Mouse (Mus musculus) stomach, postnatal 0 days (tissue): ENCODE measurements around the gene Hcrtr2. TPM values are rescaled to one million over a fixed set of nuclear protein-coding genes. Genes with fewer than 3 reads are reported as not detected.

Experiments
- ATAC-seq: fragments of 200-750 bp; cut with Nextera tagmentation; 2 replicates; pipeline ENCODE4 v1.8.0; 2017; ENCODE audit not compliant: low FRiP score, low TSS enrichment
- DNase-seq: peaks from one replicate; pipeline ENCODE4 v3.0.0-alpha.2; 2016; ENCODE audit warnings: low spot score
- H3K27ac ChIP-seq: fragments of 300-500 bp; sonication (generic); replicated peaks from 2 replicates; pipeline ENCODE4 v1.5.1; 2014; ENCODE audit warnings: mild to moderate bottlenecking, control low read depth
- H3K27me3 ChIP-seq: fragments of 300-500 bp; sonication (generic); 2 replicates; pipeline ENCODE4 v1.6.1; 2014; ENCODE audit warnings: low read length; ENCODE audit not compliant: control insufficient read depth, insufficient read depth
- H3K36me3 ChIP-seq: fragments of 300-500 bp; sonication (generic); 2 replicates; pipeline ENCODE4 v1.6.1; 2014; ENCODE audit warnings: low read length, mixed read lengths; ENCODE audit not compliant: control insufficient read depth, insufficient read depth
- H3K4me1 ChIP-seq: fragments of 300-500 bp; sonication (generic); replicated peaks from 2 replicates; pipeline ENCODE4 v1.6.1; 2014; ENCODE audit warnings: antibody characterized with exemption; ENCODE audit not compliant: control insufficient read depth, insufficient read depth
- H3K4me2 ChIP-seq: fragments of 300-500 bp; sonication (generic); replicated peaks from 2 replicates; pipeline ENCODE4 v1.6.1; 2014; ENCODE audit warnings: low read depth, mild to moderate bottlenecking, control low read depth, moderate library complexity
- H3K4me3 ChIP-seq: fragments of 300-500 bp; sonication (generic); 2 replicates; pipeline ENCODE4 v1.5.1; 2014; ENCODE audit warnings: low read depth, low read length, control low read depth
- H3K9ac ChIP-seq: fragments of 300-500 bp; sonication (generic); 2 replicates; pipeline ENCODE4 v1.6.1; 2014; ENCODE audit warnings: mild to moderate bottlenecking, low read length, control low read depth, mixed read lengths
- H3K9me3 ChIP-seq: fragments of 300-500 bp; sonication (generic); 2 replicates; pipeline ENCODE4 v1.6.1; 2016; ENCODE audit warnings: low read length; ENCODE audit not compliant: control insufficient read depth
- CTCF ChIP-seq: IDR thresholded peaks from 2 replicates; pipeline ENCODE4 v1.5.1; 2016; ENCODE audit warnings: antibody characterized with exemption, low read depth, mild to moderate bottlenecking, moderate library complexity
- EP300 ChIP-seq: optimal IDR thresholded peaks from 2 replicates; pipeline ENCODE3; 2016; ENCODE audit warnings: antibody characterized with exemption
- polyA plus RNA-seq: library from polyadenylated mRNA; unstranded; fragments of >200 nt; fragmentation: Nextera tagmentation; extraction: Ambion mirVana; gene quantifications from 2 replicates; pipeline ENCODE4 v1.2.1, GENCODE M21; 2015

Hcrtr2 gene
- polyA plus RNA-seq, 1 experiment from 2014 or later = 0.04 TPM

GRCm38 (mm10) chr9:76179221-76179620, 144.4 kb downstream of the Hcrtr2 start:
- H3K4me3 ChIP-seq = no peak overlapping the region
- no peaks in the 10 kb centered on the region for H3K36me3 ChIP-seq
- H3K9me3 ChIP-seq = no peaks in the 10 kb centered on the region
- H3K27me3 ChIP-seq = no peaks in the 10 kb centered on the region
- TF ChIP-seq CTCF = no peak
- TF ChIP-seq EP300 = no peak
- ATAC-seq = no peak
- no peak for DNase-seq
- no peaks in the 10 kb centered on the region for H3K4me1 ChIP-seq
- H3K27ac ChIP-seq = no peak overlapping the region
- H3K9ac ChIP-seq = no peak overlapping the region
- no peak overlapping the region for H3K4me2 ChIP-seq

Other genes starting within 250 kb of the Hcrtr2 start
- gene Gfral, start 110.2 kb downstream of the Hcrtr2 start, polyA plus RNA-seq = not detected in 2 replicates
- gene Fam83b, start 243.3 kb upstream of the Hcrtr2 start, polyA plus RNA-seq = 4.7 and 5.3 TPM in 2 replicates